ENCODE assay signal across 10 mouse cellular contexts in genomic region chr2:28067175-28067574, GRCm38 (mm10). TPM values are rescaled to one million over a fixed set of nuclear protein-coding genes. Genes with fewer than 3 reads are reported as not detected.
DNase-seq lines count a peak whose midpoint lies in the region; ATAC-seq lines count a peak whose summit lies in the region.
"Had no signal": no experiment of that assay in that cellular context is flagged by ENCODE, and none has a peak within 500 bp of the region (broad histone marks: within the 10 kb centered on the region; RNA-seq: fewer than 3 reads in every experiment).

No protein-coding gene starts in this region.

- H3K27me3 ChIP-seq in midbrain, embryonic 14.5 days (ENCODE audit: control insufficient read depth, insufficient read depth, low read length): no peaks in the 10 kb centered on the region
- no peaks in the 10 kb centered on the region for H3K27me3 ChIP-seq in midbrain, embryonic 11.5 days (ENCODE audit: control insufficient read depth, insufficient read depth, low read length)
- H3K27me3 ChIP-seq: embryonic facial prominence, embryonic 12.5 days; midbrain, embryonic 12.5 days had no signal

- H3K36me3 ChIP-seq in midbrain, embryonic 14.5 days (ENCODE audit: control insufficient read depth, insufficient read depth, low read length): no peaks in the 10 kb centered on the region
- H3K36me3 ChIP-seq in midbrain, embryonic 11.5 days (ENCODE audit: control insufficient read depth, insufficient read depth, low read length): no peaks in the 10 kb centered on the region
- H3K36me3 ChIP-seq: embryonic facial prominence, embryonic 12.5 days; midbrain, embryonic 12.5 days had no signal

- peak; percentile 43 for DNase-seq in midbrain, embryonic 14.5 days
- DNase-seq in midbrain, embryonic 11.5 days (ENCODE audit: low spot score, missing footprints): no peak
- peak; percentile 24 to 57 for DNase-seq in frontal cortex, postnatal 10 days (ENCODE audit: low spot score in 2 of 2)
- DNase-seq in left cerebral cortex, postnatal 25 days (ENCODE audit: low spot score in 2 of 2): peak; percentile 55 to 94
- DNase-seq in right cerebral cortex, postnatal 4 days: peak; percentile 17
- DNase-seq in urinary bladder, postnatal 36 days (ENCODE audit: low spot score in 2 of 2): no peak
- DNase-seq in embryo, embryonic 10.5 days (ENCODE audit: low spot score): no peak
- no peak for DNase-seq in adrenal gland, postnatal 25 days

- no peak for ATAC-seq in midbrain, embryonic 14.5 days (ENCODE audit: low FRiP score, low TSS enrichment)
- ATAC-seq in midbrain, embryonic 11.5 days (ENCODE audit: low FRiP score): no peak

- no peak overlapping the region for H3K4me2 ChIP-seq in midbrain, embryonic 14.5 days (ENCODE audit: low read length)
- no peak overlapping the region for H3K4me2 ChIP-seq in midbrain, embryonic 11.5 days
- H3K4me2 ChIP-seq: embryonic facial prominence, embryonic 12.5 days; midbrain, embryonic 12.5 days had no signal

- intact Hi-C loops in left cerebral cortex, postnatal 25 days (cut with DNase I): loop anchor here (1.0 to 10.0 kb wide), 4 partner anchors 57 to 310 kb away; no protein-coding TSS in a partner anchor

- 66% methylated on average over 6 of the region's 6 CpGs for WGBS in midbrain, embryonic 14.5 days
- WGBS in midbrain, embryonic 11.5 days: 76% methylated on average over 6 of the region's 6 CpGs

- no peaks in the 10 kb centered on the region for H3K9me3 ChIP-seq in midbrain, embryonic 14.5 days (ENCODE audit: control insufficient read depth, low read length)
- H3K9me3 ChIP-seq in midbrain, embryonic 11.5 days (ENCODE audit: control insufficient read depth, low read length): no peaks in the 10 kb centered on the region
- H3K9me3 ChIP-seq: embryonic facial prominence, embryonic 12.5 days; midbrain, embryonic 12.5 days had no signal

- H3K27ac ChIP-seq in midbrain, embryonic 14.5 days (replicated peaks; ENCODE audit: low read depth, low read length): 0 out of 2 replicates have a peak overlapping the region, but pooled peaks have one; percentile 2
- H3K27ac ChIP-seq in midbrain, embryonic 11.5 days (ENCODE audit: low read depth, low read length): no peak overlapping the region
- H3K27ac ChIP-seq: embryonic facial prominence, embryonic 12.5 days had no signal

- H3K9ac ChIP-seq in midbrain, embryonic 14.5 days (replicated peaks; ENCODE audit: low read length): no peak overlapping the region
- H3K9ac ChIP-seq in midbrain, embryonic 11.5 days (ENCODE audit: low read length): no peak overlapping the region
- H3K9ac ChIP-seq: embryonic facial prominence, embryonic 12.5 days; midbrain, embryonic 12.5 days had no signal

- H3K4me3 ChIP-seq in midbrain, embryonic 14.5 days (replicated peaks; ENCODE audit: low read depth, low read length): no peak overlapping the region
- no peak overlapping the region for H3K4me3 ChIP-seq in midbrain, embryonic 11.5 days (ENCODE audit: low read depth, low read length)
- H3K4me3 ChIP-seq: embryonic facial prominence, embryonic 12.5 days; midbrain, embryonic 12.5 days had no signal

- no peaks in the 10 kb centered on the region for H3K4me1 ChIP-seq in midbrain, embryonic 14.5 days (ENCODE audit: control insufficient read depth, insufficient read depth, low read length)
- H3K4me1 ChIP-seq in midbrain, embryonic 11.5 days (ENCODE audit: control insufficient read depth, insufficient read depth, low read length): no peaks in the 10 kb centered on the region
- H3K4me1 ChIP-seq: embryonic facial prominence, embryonic 12.5 days had no signal

RNA-seq across cellular contexts. Expression of gene Fcnb, which starts 17.5 kb away (rescaled TPM):
- not detected in 2 replicates for polyA plus RNA-seq in midbrain, embryonic 14.5 days (2014; fragmentation: Nextera tagmentation; extraction: Ambion mirVana)
- 0.15 and 0.32 TPM in 2 replicates for polyA plus RNA-seq in midbrain, embryonic 11.5 days (2014; fragmentation: Nextera tagmentation; extraction: Ambion mirVana)
- total RNA-seq in left cerebral cortex, postnatal 25 days (2021): not detected
- total RNA-seq in adrenal gland, postnatal 25 days (2021): not detected in 2 replicates
- polyA plus RNA-seq: embryonic facial prominence, embryonic 12.5 days; midbrain, embryonic 12.5 days had no signal

Comparison
In these comparisons a context has a peak if more than half of its experiments do, and no peak if none do; other contexts are left out.
1. DNase-seq: peak in midbrain, embryonic 14.5 days (single experiment), frontal cortex, postnatal 10 days (2 of 2), left cerebral cortex, postnatal 25 days (2 of 2) and right cerebral cortex, postnatal 4 days (single experiment); none in midbrain, embryonic 11.5 days (single experiment), urinary bladder, postnatal 36 days (0 of 2), embryo, embryonic 10.5 days (single experiment) and adrenal gland, postnatal 25 days (single experiment).